Mouse (Mus musculus) CH12.LX (cell line): ENCODE data around the gene Gm5148. TPM values are rescaled to one million over a fixed set of nuclear protein-coding genes. Genes with fewer than 3 reads are reported as not detected.
A peak's percentile ranks its signal among the peaks of the same experiment; 100 is the strongest.

Experiments
- DNase-seq: peaks from one replicate; pipeline ENCODE4 v3.0.0-alpha.2; 2013; ENCODE audit errors: extremely low read depth
- H3K27ac ChIP-seq: 2 replicates; pipeline ENCODE4 v1.5.1; 2012; ENCODE audit warnings: low read depth, mild to moderate bottlenecking, control low read depth, moderate library complexity; ENCODE audit not compliant: insufficient read depth
- H3K27me3 ChIP-seq: replicated peaks from 2 replicates; pipeline ENCODE3; 2012; ENCODE audit warnings: inconsistent platforms
- H3K36me3 ChIP-seq, 2 experiments: replicated peaks in 1 of 2; 2 replicates each; pipeline versions ENCODE3 to v1.6.1; 2012; ENCODE audit warnings: inconsistent platforms in 1 of 2, low read length in 1 of 2, mild to moderate bottlenecking in 1 of 2, mixed read lengths in 1 of 2, moderate library complexity in 1 of 2; ENCODE audit not compliant: control insufficient read depth in 1 of 2, insufficient read depth in 1 of 2
- H3K4me1 ChIP-seq, 2 experiments: 2 replicates each; pipeline ENCODE4 v1.6.1; 2012; ENCODE audit warnings: inconsistent platforms in 1 of 2, moderate library complexity in 1 of 2; ENCODE audit not compliant: insufficient read depth in 2 of 2, control insufficient read depth in 1 of 2
- H3K4me2 ChIP-seq: 2 replicates; pipeline ENCODE4 v1.6.1; 2012; ENCODE audit warnings: low read depth, mild to moderate bottlenecking, control low read depth; ENCODE audit not compliant: poor library complexity, insufficient read depth, severe bottlenecking
- H3K4me3 ChIP-seq, 3 experiments: fragments of 150-350 bp in 1 of 3; sonication (generic) in 1 of 3; replicated peaks in 1 of 3; 2 replicates each; pipeline versions ENCODE3 to v1.5.1; 2011 to 2012; ENCODE audit warnings: low read depth in 2 of 3, low read length in 2 of 3, mild to moderate bottlenecking in 2 of 3, moderate library complexity in 2 of 3, control low read depth in 1 of 3, improper control_type of control experiment in 1 of 3, inconsistent platforms in 1 of 3, mixed read lengths in 1 of 3; ENCODE audit not compliant: poor library complexity in 1 of 3
- H3K79me2 ChIP-seq: replicated peaks from 2 replicates; pipeline ENCODE4 v1.6.1; 2012; ENCODE audit warnings: mild to moderate bottlenecking, moderate library complexity; ENCODE audit not compliant: control insufficient read depth, poor library complexity, insufficient read depth, severe bottlenecking; ENCODE audit errors: extremely low read depth
- H3K9ac ChIP-seq: 2 replicates; pipeline ENCODE4 v1.6.1; 2012; ENCODE audit warnings: low read depth, mild to moderate bottlenecking, control low read depth, moderate library complexity; ENCODE audit not compliant: insufficient read depth
- H3K9me3 ChIP-seq: replicated peaks from 2 replicates; pipeline ENCODE3; 2012; ENCODE audit warnings: low read length, inconsistent platforms, mixed read lengths
- BHLHE40 ChIP-seq: IDR thresholded peaks from 2 replicates; pipeline ENCODE4 v1.6.1; 2011; ENCODE audit warnings: mild to moderate bottlenecking, low read depth, low read length, improper control_type of control experiment
- CHD2 ChIP-seq: IDR thresholded peaks from 2 replicates; pipeline ENCODE4 v1.6.1; 2011; ENCODE audit warnings: low read length, improper control_type of control experiment
- ELF1 ChIP-seq: IDR thresholded peaks from 2 replicates; pipeline ENCODE4 v1.6.1; 2014; ENCODE audit warnings: low read depth, mild to moderate bottlenecking, inconsistent platforms, low read length, improper control_type of control experiment
- EP300 ChIP-seq: IDR thresholded peaks from 2 replicates; pipeline ENCODE4 v1.6.1; 2011; ENCODE audit warnings: low read length, improper control_type of control experiment
- JUN ChIP-seq: IDR thresholded peaks from 2 replicates; pipeline ENCODE4 v1.6.1; 2011; ENCODE audit warnings: low read depth, mild to moderate bottlenecking, low read length, improper control_type of control experiment, moderate library complexity; ENCODE audit not compliant: insufficient read depth
- KAT2A ChIP-seq: IDR thresholded peaks from 2 replicates; pipeline ENCODE4 v1.6.1; 2012; ENCODE audit warnings: low read length, improper control_type of control experiment, inconsistent platforms; ENCODE audit not compliant: insufficient replicate concordance
- MAZ ChIP-seq: IDR thresholded peaks from 2 replicates; pipeline ENCODE4 v1.6.1; 2012; ENCODE audit warnings: low read depth, mild to moderate bottlenecking, inconsistent platforms, low read length, improper control_type of control experiment, moderate library complexity
- MXI1 ChIP-seq: IDR thresholded peaks from 2 replicates; pipeline ENCODE4 v1.6.1; 2011; ENCODE audit warnings: mild to moderate bottlenecking, low read depth, low read length, improper control_type of control experiment
- MYC ChIP-seq: IDR thresholded peaks from 2 replicates; pipeline ENCODE4 v1.6.1; 2011; ENCODE audit warnings: low read depth, mild to moderate bottlenecking, improper control_type of control experiment, low read length
- NELFE ChIP-seq: IDR thresholded peaks from 2 replicates; pipeline ENCODE4 v1.6.1; 2011; ENCODE audit warnings: low read depth, low read length, improper control_type of control experiment
- POLR2A ChIP-seq: IDR thresholded peaks from 2 replicates; pipeline ENCODE4 v1.6.1; 2011; ENCODE audit warnings: low read depth, mild to moderate bottlenecking, improper control_type of control experiment, low read length
- POLR2AphosphoS2 ChIP-seq: IDR thresholded peaks from 2 replicates; pipeline ENCODE4 v1.6.1; 2011; ENCODE audit warnings: low read depth, low read length, improper control_type of control experiment
- RCOR1 ChIP-seq: conservative IDR thresholded peaks from 2 replicates; pipeline ENCODE4 v1.6.1; 2012; ENCODE audit warnings: low read depth, mild to moderate bottlenecking, inconsistent platforms, low read length, improper control_type of control experiment
- SIN3A ChIP-seq: IDR thresholded peaks from 2 replicates; pipeline ENCODE4 v1.6.1; 2012; ENCODE audit warnings: low read length, improper control_type of control experiment, inconsistent platforms
- TBP ChIP-seq: conservative IDR thresholded peaks from 2 replicates; pipeline ENCODE4 v1.6.1; 2011; ENCODE audit warnings: low read depth, low read length, improper control_type of control experiment
- TCF12 ChIP-seq: IDR thresholded peaks from 2 replicates; pipeline ENCODE4 v1.6.1; 2014; ENCODE audit warnings: low read depth, mild to moderate bottlenecking, inconsistent platforms, low read length, improper control_type of control experiment
- UBTF ChIP-seq: IDR thresholded peaks from 2 replicates; pipeline ENCODE4 v1.6.1; 2012; ENCODE audit warnings: low read depth, mild to moderate bottlenecking, inconsistent platforms, low read length, improper control_type of control experiment, moderate library complexity
- ZMIZ1 ChIP-seq: IDR thresholded peaks from 2 replicates; pipeline ENCODE4 v1.6.1; 2012; ENCODE audit warnings: low read depth, mild to moderate bottlenecking, inconsistent platforms, low read length, improper control_type of control experiment
- dilution Hi-C: fragments of 300-500 bp; cut with MboI; formaldehyde crosslinking; loops from 2 replicates; pipeline ENCODE4 v1.14.3; 2020; ENCODE audit warnings: low sequenced_read_pairs; ENCODE audit not compliant: extremely low pct_unique_long_range_greater_than_20kb, extremely low pct_ligation_motif_present
- in situ Hi-C: fragments of 300-500 bp; cut with MboI; formaldehyde crosslinking; loops from 3 replicates; pipeline ENCODE4 v1.14.3; 2019; ENCODE audit warnings: low sequenced_read_pairs, low pct_ligation_motif_present, low pct_unique_long_range_greater_than_20kb, mixed read lengths
- polyA plus RNA-seq: library from polyadenylated mRNA; unstranded; fragments of >175 nt; gene quantifications from 2 replicates; pipeline ENCODE4 v1.2.1, GENCODE M21; 2012; ENCODE audit warnings: low read depth; ENCODE audit not compliant: insufficient read length
- total RNA-seq, 2 experiments: library from RNA; depleted of rRNA; stranded (reverse); fragments of 300-350 nt in 1 of 2; fragments of >200 nt in 1 of 2; gene quantifications; 2 replicates each; pipeline ENCODE4 v1.2.3; 2012 to 2014

Gm5148 gene
- total and polyA plus RNA-seq, 3 experiments, result 146 TPM; not detected in 2

- dilution Hi-C loops, result no loop called here
- peaks cover 2% of the 10 kb centered on the region for H3K9me3 ChIP-seq
- H3K4me3 ChIP-seq, result no peak overlapping the region
- peaks cover 0 to 8% of the 10 kb centered on the region in 2 experiments; a peak in 2 of 4 replicates for H3K4me1 ChIP-seq
- DNase-seq, result no peak
- no peak overlapping the region for H3K9ac ChIP-seq
- H3K27me3 ChIP-seq, result no peaks in the 10 kb centered on the region
- no peak for TF ChIP-seq CHD2
- TF ChIP-seq ELF1, result no peak
- H3K79me2 ChIP-seq, result no peaks in the 10 kb centered on the region
- no peak overlapping the region for H3K27ac ChIP-seq
- no peak overlapping the region for H3K4me2 ChIP-seq
- in situ Hi-C loops, result no loop called here
- H3K36me3 ChIP-seq, result no peaks in the 10 kb centered on the region
These were observed 36.6 kb upstream of the Gm5148 start for GRCm38 (mm10) chr3:37760866-37761265.

GRCm38 (mm10) chr3:37758611-37759322 is 34.5 kb upstream of the Gm5148 start:
- TF ChIP-seq POLR2AphosphoS2, result no peak
- no peak for TF ChIP-seq ZMIZ1
- no peak for TF ChIP-seq KAT2A
- no peak for TF ChIP-seq RCOR1
- no peak for TF ChIP-seq UBTF
- TF ChIP-seq MYC, result no peak
- TF ChIP-seq MXI1, result no peak
- TF ChIP-seq MAZ, result no peak
- TF ChIP-seq EP300, result no peak
- TF ChIP-seq TCF12, result no peak
- no peak for TF ChIP-seq ELF1
- no peak for TF ChIP-seq NELFE
- no peak for TF ChIP-seq JUN
- TF ChIP-seq TBP, result no peak
- no peak for TF ChIP-seq BHLHE40
- TF ChIP-seq POLR2A, result no peak
- TF ChIP-seq SIN3A, result no peak
- H3K4me3 ChIP-seq, result no peak overlapping the region
- dilution Hi-C loops (no loop called here), in situ Hi-C loops (no loop called here)
- no peaks in the 10 kb centered on the region for H3K79me2 ChIP-seq
- no peak overlapping the region for H3K9ac ChIP-seq
- H3K27ac ChIP-seq, result no peak overlapping the region
- DNase-seq, result no peak
- no peaks in the 10 kb centered on the region for H3K36me3 ChIP-seq
- H3K27me3 ChIP-seq, result no peaks in the 10 kb centered on the region
- H3K9me3 ChIP-seq, result peaks cover 2% of the 10 kb centered on the region
- peaks cover 0 to 7% of the 10 kb centered on the region in 2 experiments; a peak in 2 of 4 replicates for H3K4me1 ChIP-seq
- H3K4me2 ChIP-seq, result 0 out of 2 replicates have a peak overlapping the region, but pooled peaks have one; percentile 15
